11 mouse cellular contexts compared by ENCODE assay signal in the genomic region with DNA sequence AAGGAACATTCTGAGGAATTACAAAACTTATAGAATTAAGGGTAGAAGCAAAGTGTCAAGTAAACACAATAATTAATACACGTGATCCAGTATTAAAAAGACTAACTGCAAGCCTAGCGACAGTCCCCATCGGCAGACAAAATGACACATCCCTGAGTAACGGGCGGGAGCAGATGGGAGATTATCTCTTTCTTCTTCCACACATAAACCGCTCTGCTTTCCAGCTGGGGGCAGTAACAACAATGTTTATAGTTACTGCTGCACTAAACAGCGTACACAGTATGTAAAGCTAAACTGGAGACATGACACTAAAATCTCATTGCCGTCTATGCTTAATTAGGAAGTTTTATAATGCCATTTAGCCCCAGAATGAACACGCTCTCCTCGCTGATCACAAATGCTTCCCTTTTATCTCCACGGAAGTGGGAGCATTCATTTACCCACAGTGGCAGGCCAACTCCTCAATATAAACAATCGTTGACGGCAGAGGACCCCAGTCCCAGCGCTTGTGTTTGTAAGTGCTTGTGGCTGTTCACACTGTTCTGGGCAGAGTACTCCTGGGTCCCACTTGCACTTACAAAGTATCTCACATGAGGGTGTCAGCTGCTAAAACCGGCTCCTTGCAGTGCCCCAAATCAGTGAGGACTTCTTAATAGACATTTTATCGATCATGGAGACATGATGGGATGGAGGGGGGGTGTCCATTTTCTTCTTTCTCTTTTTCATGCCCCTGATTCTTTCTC. TPM values are rescaled to one million over a fixed set of nuclear protein-coding genes. Genes with fewer than 3 reads are reported as not detected.
A peak's percentile ranks its signal among the peaks of the same experiment; 100 is the strongest.
DNase-seq lines count a peak whose midpoint lies in the region; ATAC-seq and TF ChIP-seq lines count a peak whose summit lies in the region.
"Had no signal": no experiment of that assay in that cellular context is flagged by ENCODE, and none has a peak within 500 bp of the region (broad histone marks: within the 10 kb centered on the region; RNA-seq: fewer than 3 reads in every experiment).

No protein-coding gene starts in this region.

- DNase-seq in forebrain, embryonic 11.5 days (ENCODE audit: low spot score): no peak
- peak; percentile 20 for DNase-seq in NIH3T3 (ENCODE audit: low read depth)
- no peak for DNase-seq in hindbrain, embryonic 11.5 days (ENCODE audit: low spot score)
- peak; percentile 81 for DNase-seq in midbrain, embryonic 14.5 days
- DNase-seq in thymus, postnatal 14 days: no peak
- no peak for DNase-seq in gastrocnemius, adult 8-10 months (ENCODE audit: low spot score in 2 of 2)
- no peak for DNase-seq in heart, adult 2 months
- DNase-seq: adrenal gland, postnatal 14 days had no signal

- no peaks in the 10 kb centered on the region for H3K27me3 ChIP-seq in forebrain, embryonic 13.5 days
- no peaks in the 10 kb centered on the region; the same call in 1 of the 2 replicates for H3K27me3 ChIP-seq in forebrain, embryonic 11.5 days (ENCODE audit: control insufficient read depth, insufficient read depth, low read length)
- H3K27me3 ChIP-seq in hindbrain, embryonic 11.5 days (ENCODE audit: control insufficient read depth, insufficient read depth, low read length): no peaks in the 10 kb centered on the region
- no peaks in the 10 kb centered on the region for H3K27me3 ChIP-seq in midbrain, embryonic 14.5 days (ENCODE audit: control insufficient read depth, insufficient read depth, low read length)
- H3K27me3 ChIP-seq in heart, adult 2 months (ENCODE audit: control insufficient read depth, insufficient read depth, low read length): no peaks in the 10 kb centered on the region
- H3K27me3 ChIP-seq: CH12.LX had no signal

- no peaks in the 10 kb centered on the region for H3K36me3 ChIP-seq in forebrain, embryonic 13.5 days (ENCODE audit: poor library complexity, severe bottlenecking)
- H3K36me3 ChIP-seq in forebrain, embryonic 11.5 days (ENCODE audit: control insufficient read depth, insufficient read depth, low read length): no peaks in the 10 kb centered on the region
- H3K36me3 ChIP-seq in hindbrain, embryonic 11.5 days (ENCODE audit: control insufficient read depth, insufficient read depth, low read length): no peaks in the 10 kb centered on the region
- H3K36me3 ChIP-seq in midbrain, embryonic 14.5 days (ENCODE audit: control insufficient read depth, insufficient read depth, low read length): no peaks in the 10 kb centered on the region
- no peaks in the 10 kb centered on the region for H3K36me3 ChIP-seq in heart, adult 2 months (ENCODE audit: control insufficient read depth, insufficient read depth, low read length)

- H3K79me2 ChIP-seq in heart, adult 2 months (replicated peaks; ENCODE audit: control insufficient read depth, insufficient read depth, low read length): no peaks in the 10 kb centered on the region

- 21% methylated on average over 16 of the region's 16 CpGs for WGBS in forebrain, embryonic 13.5 days
- WGBS in forebrain, embryonic 11.5 days: 43% methylated on average over 16 of the region's 16 CpGs
- 52% methylated on average over 16 of the region's 16 CpGs for WGBS in hindbrain, embryonic 11.5 days
- 15% methylated on average over 16 of the region's 16 CpGs for WGBS in midbrain, embryonic 14.5 days
- 57% methylated on average over 16 of the region's 16 CpGs for WGBS in heart, adult 2 months

- H3K9me3 ChIP-seq in forebrain, embryonic 13.5 days (replicated peaks): no peaks in the 10 kb centered on the region
- no peaks in the 10 kb centered on the region for H3K9me3 ChIP-seq in forebrain, embryonic 11.5 days (ENCODE audit: control insufficient read depth, low read length)
- H3K9me3 ChIP-seq in hindbrain, embryonic 11.5 days (ENCODE audit: control insufficient read depth, low read length): no peaks in the 10 kb centered on the region
- H3K9me3 ChIP-seq in midbrain, embryonic 14.5 days (ENCODE audit: control insufficient read depth, low read length): no peaks in the 10 kb centered on the region

- no peak overlapping the region for H3K4me2 ChIP-seq in forebrain, embryonic 13.5 days
- H3K4me2 ChIP-seq in forebrain, embryonic 11.5 days (ENCODE audit: low read depth, low read length, severe bottlenecking): no peak overlapping the region
- no peak overlapping the region for H3K4me2 ChIP-seq in hindbrain, embryonic 11.5 days (replicated peaks; ENCODE audit: low read depth, low read length)
- H3K4me2 ChIP-seq in midbrain, embryonic 14.5 days (ENCODE audit: low read length): peak overlapping the region; percentile 32

- intact Hi-C loops in heart, adult 2 months (cut with DNase I): loop anchor here (5.0 to 10.0 kb wide), 2 partner anchors 261 to 463 kb away; partner anchors contain the start of gene Mab21l1

- H3K4me1 ChIP-seq in forebrain, embryonic 13.5 days: peaks cover 64% of the 10 kb centered on the region
- peaks cover 5% of the 10 kb centered on the region; the same call in 1 of the 2 replicates for H3K4me1 ChIP-seq in forebrain, embryonic 11.5 days (replicated peaks; ENCODE audit: control insufficient read depth, insufficient read depth, low read length)
- H3K4me1 ChIP-seq in hindbrain, embryonic 11.5 days (replicated peaks; ENCODE audit: control insufficient read depth, insufficient read depth, low read length): peaks cover 11% of the 10 kb centered on the region
- H3K4me1 ChIP-seq in midbrain, embryonic 14.5 days (ENCODE audit: control insufficient read depth, insufficient read depth, low read length): peaks cover 86% of the 10 kb centered on the region
- H3K4me1 ChIP-seq in heart, adult 2 months (ENCODE audit: control insufficient read depth, insufficient read depth, low read length): no peaks in the 10 kb centered on the region

- no peak overlapping the region for H3K9ac ChIP-seq in forebrain, embryonic 13.5 days
- H3K9ac ChIP-seq in forebrain, embryonic 11.5 days (ENCODE audit: low read length): no peak overlapping the region
- H3K9ac ChIP-seq in hindbrain, embryonic 11.5 days (ENCODE audit: low read depth, low read length): peak overlapping the region; percentile 17; the same call in 1 of the 2 replicates
- H3K9ac ChIP-seq in midbrain, embryonic 14.5 days (replicated peaks; ENCODE audit: low read length): 0 out of 2 replicates have a peak overlapping the region, but pooled peaks have one; percentile 9
- H3K9ac ChIP-seq in heart, adult 2 months (ENCODE audit: low read depth, low read length): no peak overlapping the region

- no peak for TF ChIP-seq EP300 in heart, adult 2 months (IDR thresholded peaks at IDR 0.05; ENCODE audit: insufficient read depth, low read depth, low read length)

- ATAC-seq in forebrain, embryonic 13.5 days: no peak
- ATAC-seq in forebrain, embryonic 11.5 days (replicated peaks; ENCODE audit: low FRiP score): no peak
- ATAC-seq in hindbrain, embryonic 11.5 days (ENCODE audit: low FRiP score): peak; percentile 39; the same call in 1 of the 2 replicates
- 0 out of 2 replicates have a peak, but pooled peaks have one; percentile 38 for ATAC-seq in midbrain, embryonic 14.5 days (ENCODE audit: low FRiP score, low TSS enrichment)

- H3K4me3 ChIP-seq in forebrain, embryonic 13.5 days: no peak overlapping the region
- H3K4me3 ChIP-seq in forebrain, embryonic 11.5 days (ENCODE audit: low read depth, low read length): no peak overlapping the region
- H3K4me3 ChIP-seq in hindbrain, embryonic 11.5 days (ENCODE audit: low read depth, low read length): no peak overlapping the region
- H3K4me3 ChIP-seq in midbrain, embryonic 14.5 days (replicated peaks; ENCODE audit: low read depth, low read length): no peak overlapping the region
- H3K4me3 ChIP-seq in heart, adult 2 months: no peak overlapping the region

- H3K27ac ChIP-seq in forebrain, embryonic 13.5 days: peak overlapping the region; percentile 1; the same call in 1 of the 2 replicates
- H3K27ac ChIP-seq in forebrain, embryonic 11.5 days (ENCODE audit: low read depth, low read length): no peak overlapping the region
- H3K27ac ChIP-seq in hindbrain, embryonic 11.5 days (ENCODE audit: low read depth, low read length): peak overlapping the region; percentile 83
- peak overlapping the region; percentile 84 for H3K27ac ChIP-seq in midbrain, embryonic 14.5 days (replicated peaks; ENCODE audit: low read depth, low read length)
- H3K27ac ChIP-seq in heart, adult 2 months: no peak overlapping the region

- TF ChIP-seq POLR2A in heart, adult 2 months (IDR thresholded peaks at IDR 0.05; ENCODE audit: insufficient read depth, low read depth, low read length): no peak

- no peak for TF ChIP-seq CTCF in heart, adult 2 months (IDR thresholded peaks at IDR 0.05)

RNA-seq across cellular contexts. Expression of gene Gm21954, which starts 51.9 kb away (rescaled TPM):
- polyA plus RNA-seq in forebrain, embryonic 13.5 days (2015; fragmentation: Nextera tagmentation; extraction: Ambion mirVana): not detected in 2 replicates
- not detected in 2 replicates for polyA plus RNA-seq in forebrain, embryonic 11.5 days (2014; fragmentation: Nextera tagmentation; extraction: Ambion mirVana)
- polyA plus RNA-seq in hindbrain, embryonic 11.5 days (2014; fragmentation: Nextera tagmentation; extraction: Ambion mirVana): not detected in 2 replicates
- polyA plus RNA-seq in midbrain, embryonic 14.5 days (2014; fragmentation: Nextera tagmentation; extraction: Ambion mirVana): not detected in 2 replicates
- not detected for total RNA-seq in gastrocnemius, adult 8-10 months (2022)
- total RNA-seq in heart, adult 2 months (2021): not detected
- polyA plus RNA-seq in heart, adult 2 months (2012; rRNA removed): not detected in 2 replicates
- total RNA-seq: adrenal gland, postnatal 14 days; CH12.LX had no signal
- polyA plus RNA-seq: kidney, adult 2 months had no signal

Comparison
In these comparisons a context has a peak if more than half of its experiments do, and no peak if none do; other contexts are left out.
1. H3K27ac ChIP-seq: peak in forebrain, embryonic 13.5 days (single experiment), hindbrain, embryonic 11.5 days (single experiment) and midbrain, embryonic 14.5 days (single experiment); none in forebrain, embryonic 11.5 days (single experiment) and heart, adult 2 months (single experiment).
2. ATAC-seq: peak in hindbrain, embryonic 11.5 days (single experiment) and midbrain, embryonic 14.5 days (single experiment); none in forebrain, embryonic 13.5 days (single experiment) and forebrain, embryonic 11.5 days (single experiment).
3. H3K9ac ChIP-seq: peak in hindbrain, embryonic 11.5 days (single experiment) and midbrain, embryonic 14.5 days (single experiment); none in forebrain, embryonic 13.5 days (single experiment), forebrain, embryonic 11.5 days (single experiment) and heart, adult 2 months (single experiment).
4. DNase-seq: peak in NIH3T3 (single experiment) and midbrain, embryonic 14.5 days (single experiment); none in forebrain, embryonic 11.5 days (single experiment), hindbrain, embryonic 11.5 days (single experiment), thymus, postnatal 14 days (single experiment), gastrocnemius, adult 8-10 months (0 of 2) and heart, adult 2 months (0 of 2).